Mouse (Mus musculus) lung, postnatal 0 days (tissue): Measurements from ENCODE around the gene Snap29. TPM values are rescaled to one million over a fixed set of nuclear protein-coding genes. Genes with fewer than 3 reads are reported as not detected.
A peak's percentile ranks its signal among the peaks of the same experiment; 100 is the strongest.

Experiments used
- ATAC-seq: fragments of 200-750 bp; cut with Nextera tagmentation; 2 replicates; pipeline ENCODE4 v1.8.0; 2017; ENCODE audit warnings: moderate library complexity
- DNase-seq: peaks from one replicate; pipeline ENCODE4 v3.0.0-alpha.2; 2016; ENCODE audit warnings: low spot score
- H3K27ac ChIP-seq: fragments of 300-500 bp; sonication (generic); 2 replicates; pipeline ENCODE4 v1.5.1; 2014; ENCODE audit warnings: antibody characterized with exemption, mild to moderate bottlenecking, low read length, mixed read lengths
- H3K27me3 ChIP-seq: fragments of 300-500 bp; sonication (generic); replicated peaks from 2 replicates; pipeline ENCODE4 v1.6.1; 2014; ENCODE audit warnings: low read length, mixed read lengths; ENCODE audit not compliant: insufficient read depth
- H3K36me3 ChIP-seq: fragments of 300-500 bp; sonication (generic); 2 replicates; pipeline ENCODE4 v1.6.1; 2014; ENCODE audit warnings: low read length, mixed read lengths; ENCODE audit not compliant: insufficient read depth
- H3K4me1 ChIP-seq: fragments of 300-500 bp; sonication (generic); 2 replicates; pipeline ENCODE4 v1.6.1; 2014; ENCODE audit warnings: antibody characterized with exemption, low read depth, low read length, mixed read lengths; ENCODE audit not compliant: insufficient read depth
- H3K4me2 ChIP-seq: fragments of 300-500 bp; sonication (generic); replicated peaks from 2 replicates; pipeline ENCODE4 v1.6.1; 2014; ENCODE audit warnings: low read depth, mild to moderate bottlenecking, low read length, moderate library complexity, mixed read lengths
- H3K4me3 ChIP-seq: fragments of 300-500 bp; sonication (generic); 2 replicates; pipeline ENCODE4 v1.5.1; 2014; ENCODE audit warnings: low read depth, low read length
- H3K9ac ChIP-seq: fragments of 300-500 bp; sonication (generic); replicated peaks from 2 replicates; pipeline ENCODE4 v1.6.1; 2014; ENCODE audit warnings: low read depth, mild to moderate bottlenecking
- H3K9me3 ChIP-seq: fragments of 300-500 bp; sonication (generic); 2 replicates; pipeline ENCODE4 v1.6.1; 2016; ENCODE audit warnings: low read length, mixed read lengths
- CTCF ChIP-seq: IDR thresholded peaks from 2 replicates; pipeline ENCODE4 v1.5.1; 2016; ENCODE audit warnings: antibody characterized with exemption, mild to moderate bottlenecking
- EP300 ChIP-seq: IDR thresholded peaks from 2 replicates; pipeline ENCODE4 v1.6.1; 2016; ENCODE audit warnings: antibody characterized with exemption, mild to moderate bottlenecking, control low read depth
- WGBS: fragments of 180-500 bp; shearing (Covaris S2); extraction: QIAGEN DNeasy Blood & Tissue Kit; methylation state at CpG from one replicate; pipeline ENCODE4 v1.1.7; 2014; 5-methylcytosine and 5-hydroxymethylcytosine counted together
- polyA plus RNA-seq: library from polyadenylated mRNA; unstranded; fragments of >200 nt; fragmentation: Nextera tagmentation; extraction: Ambion mirVana; gene quantifications from 2 replicates; pipeline ENCODE4 v1.2.1, GENCODE M21; 2015

The Snap29 gene
- polyA plus RNA-seq, 1 experiment from 2014 or later, result 11.5 TPM

GRCm38 (mm10) chr16:17463184-17463583, 57.4 kb downstream of the Snap29 start:
- Histone ChIP-seq H3K4me2 (no peak overlapping the region), H3K9ac (no peak overlapping the region), H3K4me1 (no peaks in the 10 kb centered on the region; the same call in 1 of the 2 replicates), H3K9me3 (no peaks in the 10 kb centered on the region), H3K36me3 (no peaks in the 10 kb centered on the region), H3K27ac (no peak overlapping the region), H3K27me3 (no peaks in the 10 kb centered on the region), H3K4me3 (no peak overlapping the region)
- no peak for TF ChIP-seq CTCF
- no peak for TF ChIP-seq EP300
- DNase-seq, result no peak
- ATAC-seq, result no peak
- 89% methylated on average over 2 of the region's 2 CpGs for WGBS

GRCm38 (mm10) chr16:17466875-17467663, 61.3 kb downstream of the Snap29 start:
- no peak overlapping the region for H3K4me3 ChIP-seq
- no peak for TF ChIP-seq CTCF
- no peak for TF ChIP-seq EP300
- H3K36me3 ChIP-seq, result peaks cover 9% of the 10 kb centered on the region; the same call in 1 of the 2 replicates
- H3K27me3 ChIP-seq, result no peaks in the 10 kb centered on the region
- H3K4me1 ChIP-seq, result no peaks in the 10 kb centered on the region
- H3K9me3 ChIP-seq, result no peaks in the 10 kb centered on the region
- H3K4me2 ChIP-seq, result no peak overlapping the region
- DNase-seq, result no peak
- ATAC-seq, result no peak
- no peak overlapping the region for H3K9ac ChIP-seq
- no peak overlapping the region for H3K27ac ChIP-seq
- WGBS, result 81% methylated on average over 4 of the region's 4 CpGs

GRCm38 (mm10) chr16:17472498-17472897, 66.7 kb downstream of the Snap29 start:
- Histone ChIP-seq H3K9me3 (no peaks in the 10 kb centered on the region), H3K36me3 (peaks cover 9% of the 10 kb centered on the region; the same call in 1 of the 2 replicates), H3K4me1 (no peaks in the 10 kb centered on the region), H3K27me3 (no peaks in the 10 kb centered on the region), H3K9ac (no peak overlapping the region), H3K4me3 (no peak overlapping the region), H3K4me2 (no peak overlapping the region), H3K27ac (no peak overlapping the region)
- WGBS, result 69% methylated on average over 6 of the region's 6 CpGs
- no peak for TF ChIP-seq CTCF
- TF ChIP-seq EP300, result peak; percentile 82
- peak; percentile 21 for DNase-seq
- peak; percentile 91 for ATAC-seq

- Histone ChIP-seq H3K9me3 (no peaks in the 10 kb centered on the region), H3K4me3 (no peak overlapping the region), H3K27me3 (no peaks in the 10 kb centered on the region), H3K36me3 (peaks cover 9% of the 10 kb centered on the region; the same call in 1 of the 2 replicates), H3K4me2 (no peak overlapping the region), H3K27ac (no peak overlapping the region), H3K9ac (no peak overlapping the region), H3K4me1 (0 out of 2 replicates have a peak, but pooled peaks cover 2% of the 10 kb centered on the region)
- DNase-seq (peak; percentile 44), ATAC-seq (no peak)
- TF ChIP-seq EP300 (no peak), CTCF (peak; percentile 84)
Observed at GRCm38 (mm10) chr16:17474091-17474490, 68.3 kb downstream of the Snap29 start.

DNA sequence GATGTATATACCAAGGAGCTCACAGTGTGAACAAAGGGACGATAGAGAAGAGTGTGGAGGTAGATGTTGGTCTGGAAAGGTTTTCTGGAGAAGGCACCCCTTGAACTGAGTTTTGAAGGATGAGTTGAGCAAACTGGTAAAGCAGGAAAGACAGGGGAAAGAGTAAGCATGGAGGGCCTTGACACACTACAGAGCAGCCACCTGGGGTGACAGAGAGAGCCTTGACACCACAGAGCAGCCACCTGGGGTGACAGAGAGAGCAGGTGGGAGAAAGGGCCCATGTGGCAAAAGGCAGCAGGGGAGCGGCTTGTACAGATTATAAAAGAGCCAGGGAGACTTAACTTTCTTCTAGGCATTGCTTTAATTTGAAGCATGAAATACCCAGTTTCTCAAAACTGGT, 69.0 kb downstream of the Snap29 start:
- Histone ChIP-seq H3K4me3 (no peak overlapping the region), H3K27ac (no peak overlapping the region), H3K36me3 (peaks cover 8% of the 10 kb centered on the region; the same call in 1 of the 2 replicates), H3K4me2 (no peak overlapping the region), H3K9ac (no peak overlapping the region), H3K4me1 (0 out of 2 replicates have a peak, but pooled peaks cover 2% of the 10 kb centered on the region), H3K27me3 (no peaks in the 10 kb centered on the region), H3K9me3 (no peaks in the 10 kb centered on the region)
- no peak for TF ChIP-seq CTCF
- TF ChIP-seq EP300, result no peak
- DNase-seq, result no peak
- ATAC-seq, result no peak
- WGBS, result 66% methylated on average over 2 of the region's 2 CpGs

DNA sequence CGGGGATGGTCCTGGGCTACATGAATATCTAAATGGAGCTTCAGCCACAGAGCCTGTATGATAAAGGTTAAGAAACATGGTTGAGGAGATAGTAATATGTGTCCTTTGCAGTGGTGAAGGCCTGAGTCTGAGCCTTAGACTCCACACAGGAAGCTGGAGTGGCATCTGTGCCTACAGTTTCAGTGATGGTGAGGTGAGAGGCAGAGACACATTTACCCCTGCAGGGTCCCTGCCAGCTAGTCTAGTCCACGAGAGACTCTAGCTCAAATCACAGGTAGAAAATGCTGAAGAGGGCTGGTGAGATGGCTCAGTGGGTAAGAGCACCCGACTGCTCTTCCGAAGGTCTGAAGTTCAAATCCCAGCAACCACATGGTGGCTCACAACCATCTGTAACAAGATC, 69.5 kb downstream of the Snap29 start:
- Histone ChIP-seq H3K9ac (no peak overlapping the region), H3K27me3 (no peaks in the 10 kb centered on the region), H3K9me3 (no peaks in the 10 kb centered on the region), H3K36me3 (0 out of 2 replicates have a peak, but pooled peaks cover 2% of the 10 kb centered on the region), H3K27ac (no peak overlapping the region), H3K4me1 (0 out of 2 replicates have a peak, but pooled peaks cover 2% of the 10 kb centered on the region), H3K4me3 (no peak overlapping the region), H3K4me2 (no peak overlapping the region)
- TF ChIP-seq CTCF (no peak), EP300 (no peak)
- DNase-seq (no peak), ATAC-seq (no peak)
- WGBS, result 93% methylated on average over 4 of the region's 4 CpGs
